Mouse (Mus musculus) CH12.LX (cell line): ENCODE results near the gene Klf9. TPM values are rescaled to one million over a fixed set of nuclear protein-coding genes. Genes with fewer than 3 reads are reported as not detected.
A peak's percentile ranks its signal among the peaks of the same experiment; 100 is the strongest.

ENCODE experiments used
- DNase-seq: peaks from one replicate; pipeline ENCODE4 v3.0.0-alpha.2; 2013; ENCODE audit errors: extremely low read depth
- H3K27ac ChIP-seq: 2 replicates; pipeline ENCODE4 v1.5.1; 2012; ENCODE audit warnings: low read depth, mild to moderate bottlenecking, control low read depth, moderate library complexity; ENCODE audit not compliant: insufficient read depth
- H3K27me3 ChIP-seq: replicated peaks from 2 replicates; pipeline ENCODE3; 2012; ENCODE audit warnings: inconsistent platforms
- H3K36me3 ChIP-seq, 2 experiments: replicated peaks in 1 of 2; 2 replicates each; pipeline versions ENCODE3 to v1.6.1; 2012; ENCODE audit warnings: inconsistent platforms in 1 of 2, low read length in 1 of 2, mild to moderate bottlenecking in 1 of 2, mixed read lengths in 1 of 2, moderate library complexity in 1 of 2; ENCODE audit not compliant: control insufficient read depth in 1 of 2, insufficient read depth in 1 of 2
- H3K4me1 ChIP-seq, 2 experiments: 2 replicates each; pipeline ENCODE4 v1.6.1; 2012; ENCODE audit warnings: inconsistent platforms in 1 of 2, moderate library complexity in 1 of 2; ENCODE audit not compliant: insufficient read depth in 2 of 2, control insufficient read depth in 1 of 2
- H3K4me2 ChIP-seq: 2 replicates; pipeline ENCODE4 v1.6.1; 2012; ENCODE audit warnings: low read depth, mild to moderate bottlenecking, control low read depth; ENCODE audit not compliant: poor library complexity, insufficient read depth, severe bottlenecking
- H3K4me3 ChIP-seq, 3 experiments: fragments of 150-350 bp in 1 of 3; sonication (generic) in 1 of 3; replicated peaks in 1 of 3; 2 replicates each; pipeline versions ENCODE3 to v1.5.1; 2011 to 2012; ENCODE audit warnings: low read depth in 2 of 3, low read length in 2 of 3, mild to moderate bottlenecking in 2 of 3, moderate library complexity in 2 of 3, control low read depth in 1 of 3, improper control_type of control experiment in 1 of 3, inconsistent platforms in 1 of 3, mixed read lengths in 1 of 3; ENCODE audit not compliant: poor library complexity in 1 of 3
- H3K79me2 ChIP-seq: replicated peaks from 2 replicates; pipeline ENCODE4 v1.6.1; 2012; ENCODE audit warnings: mild to moderate bottlenecking, moderate library complexity; ENCODE audit not compliant: control insufficient read depth, poor library complexity, insufficient read depth, severe bottlenecking; ENCODE audit errors: extremely low read depth
- H3K9ac ChIP-seq: 2 replicates; pipeline ENCODE4 v1.6.1; 2012; ENCODE audit warnings: low read depth, mild to moderate bottlenecking, control low read depth, moderate library complexity; ENCODE audit not compliant: insufficient read depth
- H3K9me3 ChIP-seq: replicated peaks from 2 replicates; pipeline ENCODE3; 2012; ENCODE audit warnings: low read length, inconsistent platforms, mixed read lengths
- CTCF ChIP-seq, 2 experiments: IDR thresholded peaks in 1 of 2; conservative IDR thresholded peaks in 1 of 2; 2 replicates each; pipeline ENCODE4 v1.5.1; 2011 to 2012; ENCODE audit warnings: low read depth in 2 of 2, low read length in 2 of 2, improper control_type of control experiment in 1 of 2, inconsistent platforms in 1 of 2, mild to moderate bottlenecking in 1 of 2, moderate library complexity in 1 of 2
- EP300 ChIP-seq: IDR thresholded peaks from 2 replicates; pipeline ENCODE4 v1.6.1; 2011; ENCODE audit warnings: low read length, improper control_type of control experiment
- ETS1 ChIP-seq: conservative IDR thresholded peaks from 2 replicates; pipeline ENCODE4 v1.6.1; 2012; ENCODE audit warnings: low read depth, mild to moderate bottlenecking, inconsistent platforms, low read length, improper control_type of control experiment, moderate library complexity
- GABPA ChIP-seq: IDR thresholded peaks from 2 replicates; pipeline ENCODE4 v1.6.1; 2012; ENCODE audit warnings: low read depth, low read length, improper control_type of control experiment, inconsistent platforms; ENCODE audit not compliant: insufficient replicate concordance
- IRF4 ChIP-seq: IDR thresholded peaks from 2 replicates; pipeline ENCODE4 v1.6.1; 2014; ENCODE audit warnings: low read depth, mild to moderate bottlenecking, inconsistent platforms, low read length, improper control_type of control experiment
- JUN ChIP-seq: IDR thresholded peaks from 2 replicates; pipeline ENCODE4 v1.6.1; 2011; ENCODE audit warnings: low read depth, mild to moderate bottlenecking, low read length, improper control_type of control experiment, moderate library complexity; ENCODE audit not compliant: insufficient read depth
- JUND ChIP-seq: conservative IDR thresholded peaks from 2 replicates; pipeline ENCODE4 v1.6.1; 2011; ENCODE audit warnings: low read depth, low read length, improper control_type of control experiment
- MEF2A ChIP-seq: IDR thresholded peaks from 2 replicates; pipeline ENCODE4 v1.6.1; 2014; ENCODE audit warnings: low read depth, mild to moderate bottlenecking, inconsistent platforms, low read length, improper control_type of control experiment, borderline replicate concordance
- MXI1 ChIP-seq: IDR thresholded peaks from 2 replicates; pipeline ENCODE4 v1.6.1; 2011; ENCODE audit warnings: mild to moderate bottlenecking, low read depth, low read length, improper control_type of control experiment
- MYC ChIP-seq: IDR thresholded peaks from 2 replicates; pipeline ENCODE4 v1.6.1; 2011; ENCODE audit warnings: low read depth, mild to moderate bottlenecking, improper control_type of control experiment, low read length
- NELFE ChIP-seq: IDR thresholded peaks from 2 replicates; pipeline ENCODE4 v1.6.1; 2011; ENCODE audit warnings: low read depth, low read length, improper control_type of control experiment
- NRF1 ChIP-seq: IDR thresholded peaks from 2 replicates; pipeline ENCODE4 v1.6.1; 2014; ENCODE audit warnings: low read depth, mild to moderate bottlenecking, inconsistent platforms, low read length, improper control_type of control experiment, moderate library complexity
- RAD21 ChIP-seq: IDR thresholded peaks from 2 replicates; pipeline ENCODE4 v1.6.1; 2011; ENCODE audit warnings: low read depth, mild to moderate bottlenecking, low read length, improper control_type of control experiment, moderate library complexity
- USF1 ChIP-seq: IDR thresholded peaks from 2 replicates; pipeline ENCODE4 v1.6.1; 2014; ENCODE audit warnings: low read depth, mild to moderate bottlenecking, inconsistent platforms, low read length, improper control_type of control experiment
- USF2 ChIP-seq: conservative IDR thresholded peaks from 2 replicates; pipeline ENCODE4 v1.6.1; 2011; ENCODE audit warnings: low read depth, low read length, improper control_type of control experiment
- ZC3H11A ChIP-seq: IDR thresholded peaks from 2 replicates; pipeline ENCODE4 v1.6.1; 2012; ENCODE audit warnings: low read depth, mild to moderate bottlenecking, inconsistent platforms, low read length, improper control_type of control experiment
- ZKSCAN1 ChIP-seq: IDR thresholded peaks from 2 replicates; pipeline ENCODE4 v1.6.1; 2012; ENCODE audit warnings: low read depth, inconsistent platforms, low read length, improper control_type of control experiment, borderline replicate concordance
- ZMIZ1 ChIP-seq: IDR thresholded peaks from 2 replicates; pipeline ENCODE4 v1.6.1; 2012; ENCODE audit warnings: low read depth, mild to moderate bottlenecking, inconsistent platforms, low read length, improper control_type of control experiment
- ZNF384 ChIP-seq: IDR thresholded peaks from 2 replicates; pipeline ENCODE4 v1.6.1; 2012; ENCODE audit warnings: low read depth, low read length, improper control_type of control experiment, inconsistent platforms
- dilution Hi-C: fragments of 300-500 bp; cut with MboI; formaldehyde crosslinking; loops from 2 replicates; pipeline ENCODE4 v1.14.3; 2020; ENCODE audit warnings: low sequenced_read_pairs; ENCODE audit not compliant: extremely low pct_unique_long_range_greater_than_20kb, extremely low pct_ligation_motif_present
- in situ Hi-C: fragments of 300-500 bp; cut with MboI; formaldehyde crosslinking; loops from 3 replicates; pipeline ENCODE4 v1.14.3; 2019; ENCODE audit warnings: low sequenced_read_pairs, low pct_ligation_motif_present, low pct_unique_long_range_greater_than_20kb, mixed read lengths
- polyA plus RNA-seq: library from polyadenylated mRNA; unstranded; fragments of >175 nt; gene quantifications from 2 replicates; pipeline ENCODE4 v1.2.1, GENCODE M21; 2012; ENCODE audit warnings: low read depth; ENCODE audit not compliant: insufficient read length
- total RNA-seq, 2 experiments: library from RNA; depleted of rRNA; stranded (reverse); fragments of 300-350 nt in 1 of 2; fragments of >200 nt in 1 of 2; gene quantifications; 2 replicates each; pipeline ENCODE4 v1.2.3; 2012 to 2014

The Klf9 gene
- total and polyA plus RNA-seq, 3 experiments: not detected

DNA sequence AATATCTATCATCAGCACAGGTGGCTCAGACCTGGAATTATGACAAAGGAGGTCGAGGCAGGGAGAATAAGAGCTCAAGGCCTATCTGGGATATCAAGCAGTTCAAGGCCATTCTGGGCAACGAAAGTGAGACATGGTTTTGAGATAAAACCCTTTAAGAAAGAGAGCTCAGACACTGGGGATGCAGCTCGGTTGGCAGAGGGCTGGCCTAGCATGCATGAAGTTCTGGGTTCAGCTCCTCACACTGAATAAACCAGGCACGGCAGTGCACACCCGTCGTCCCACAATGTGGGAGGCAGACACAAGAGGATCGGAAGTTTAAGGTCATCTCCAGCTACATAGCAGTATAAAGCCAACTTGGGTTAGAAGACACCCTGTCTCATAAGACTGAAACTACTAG is 48.0 kb downstream of the Klf9 start:
- Histone ChIP-seq H3K4me1 (peaks cover 0 to 18% of the 10 kb centered on the region in 2 experiments; a peak in 2 of 4 replicates), H3K36me3 (peaks cover 5 to 64% of the 10 kb centered on the region in 2 experiments), H3K9ac (no peak overlapping the region), H3K27me3 (no peaks in the 10 kb centered on the region), H3K79me2 (no peaks in the 10 kb centered on the region), H3K27ac (no peak overlapping the region), H3K4me2 (no peak overlapping the region), H3K4me3 (no peak overlapping the region), H3K9me3 (no peaks in the 10 kb centered on the region)
- in situ Hi-C loops: no loop called here
- dilution Hi-C loops: no loop called here
- TF ChIP-seq RAD21 (no peak), MXI1 (no peak), JUN (no peak), NRF1 (no peak), NELFE (no peak)
- DNase-seq: no peak

DNA sequence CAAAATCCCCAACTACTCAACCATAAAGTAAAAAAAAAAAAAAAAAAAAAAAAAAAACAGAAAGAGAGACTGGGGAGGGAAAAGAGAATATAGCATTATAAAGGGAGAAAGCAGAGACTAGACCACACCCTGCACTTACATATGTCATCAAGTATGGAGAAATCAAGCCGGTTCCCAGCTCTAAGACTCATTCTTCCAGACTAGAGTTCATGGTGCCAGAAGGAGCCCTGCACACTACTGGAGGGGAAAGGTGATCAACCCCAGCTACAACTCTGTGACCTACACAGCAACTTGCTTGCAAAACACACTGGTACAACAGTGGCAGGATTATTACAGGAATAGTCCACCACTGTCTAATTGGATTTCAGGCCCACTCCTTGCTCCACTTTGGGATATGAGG is 48.7 kb downstream of the Klf9 start:
- in situ Hi-C loops (no loop called here), dilution Hi-C loops (no loop called here)
- H3K27ac ChIP-seq: no peak overlapping the region
- H3K4me3 ChIP-seq: no peak overlapping the region
- H3K9ac ChIP-seq: no peak overlapping the region
- H3K36me3 ChIP-seq: peaks cover 3 to 61% of the 10 kb centered on the region in 2 experiments
- H3K79me2 ChIP-seq: no peaks in the 10 kb centered on the region
- no peak for DNase-seq
- peak; percentile 49; the same call in 1 of the 2 replicates for TF ChIP-seq ZNF384
- TF ChIP-seq EP300: no peak
- H3K9me3 ChIP-seq: no peaks in the 10 kb centered on the region
- H3K4me1 ChIP-seq: peaks cover 0 to 18% of the 10 kb centered on the region in 2 experiments; a peak in 2 of 4 replicates
- no peaks in the 10 kb centered on the region for H3K27me3 ChIP-seq
- H3K4me2 ChIP-seq: no peak overlapping the region

DNA sequence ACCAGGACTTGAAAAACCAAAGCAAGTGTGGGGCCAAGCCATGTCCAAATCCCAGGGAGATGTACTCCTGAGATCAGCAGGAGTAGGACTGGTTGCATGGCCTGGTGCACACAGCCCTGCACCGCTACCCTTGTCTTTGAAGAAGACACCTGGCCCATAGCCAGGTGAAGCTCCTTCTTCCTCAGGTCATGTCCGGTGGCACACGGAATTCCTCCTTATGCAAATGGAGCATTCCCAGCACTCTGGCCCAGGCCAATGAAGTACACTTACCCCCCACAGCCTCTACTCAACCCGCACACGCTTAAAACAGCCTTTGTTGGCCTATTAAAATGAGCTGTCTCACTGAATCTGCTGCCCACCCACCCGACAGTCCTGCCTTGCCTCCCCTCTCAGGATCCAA is 50.5 kb downstream of the Klf9 start:
- no peak overlapping the region for H3K4me2 ChIP-seq
- no peaks in the 10 kb centered on the region for H3K27me3 ChIP-seq
- H3K79me2 ChIP-seq: no peaks in the 10 kb centered on the region
- peaks cover 0 to 18% of the 10 kb centered on the region in 2 experiments; a peak in 2 of 4 replicates for H3K4me1 ChIP-seq
- H3K9ac ChIP-seq: no peak overlapping the region
- H3K4me3 ChIP-seq: no peak overlapping the region
- TF ChIP-seq IRF4 (no peak), ZC3H11A (no peak), GABPA (no peak), JUND (no peak), ZKSCAN1 (no peak), ZMIZ1 (no peak), MEF2A (no peak), JUN (no peak), USF2 (no peak), MYC (no peak), ETS1 (no peak), USF1 (no peak), CTCF (conservative IDR thresholded peaks at IDR 0.05 in 1 of 2, IDR thresholded peaks at IDR 0.05 in 1 of 2; ENCODE audit: low read depth in 2 of 2, low read length in 2 of 2) (no peak)
- dilution Hi-C loops (no loop called here), in situ Hi-C loops (no loop called here)
- H3K9me3 ChIP-seq: no peaks in the 10 kb centered on the region
- DNase-seq: no peak
- peaks cover 3 to 56% of the 10 kb centered on the region in 2 experiments for H3K36me3 ChIP-seq
- H3K27ac ChIP-seq: no peak overlapping the region
